Mouse (Mus musculus) lung, postnatal 4 days (tissue): ENCODE measurements at regions not wholly inside any gene's neighbourhood (a gene's known extent, or its start where the extent isn't known, plus 50 kb on each side); places are given as distances from the start of the nearest gene placed in this dataset.

ENCODE experiments used
- DNase-seq, 2 experiments: peaks; one replicate each; pipeline ENCODE4 v3.0.0; 2021

DNA sequence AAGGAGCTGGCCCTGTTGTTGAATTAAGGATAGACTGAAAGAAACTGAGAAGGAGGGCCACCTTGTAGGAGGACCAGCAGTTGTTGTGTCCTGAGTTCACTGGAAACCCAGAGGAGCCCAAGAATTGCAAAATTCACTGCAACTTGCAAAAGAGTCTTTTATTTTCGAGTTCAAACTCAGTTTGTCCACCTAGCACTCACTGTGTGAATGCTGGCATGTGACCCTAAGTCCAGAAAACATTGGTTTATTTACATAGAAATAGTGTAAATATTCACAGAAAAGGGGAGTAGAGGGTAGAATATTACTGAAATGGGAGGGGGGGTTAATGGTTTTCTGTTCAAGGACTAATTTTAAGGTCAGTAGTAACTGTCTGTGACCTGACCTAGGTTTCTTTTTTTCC, 394.7 kb downstream of the 4933405O20Rik start:
- no peak for DNase-seq

DNA sequence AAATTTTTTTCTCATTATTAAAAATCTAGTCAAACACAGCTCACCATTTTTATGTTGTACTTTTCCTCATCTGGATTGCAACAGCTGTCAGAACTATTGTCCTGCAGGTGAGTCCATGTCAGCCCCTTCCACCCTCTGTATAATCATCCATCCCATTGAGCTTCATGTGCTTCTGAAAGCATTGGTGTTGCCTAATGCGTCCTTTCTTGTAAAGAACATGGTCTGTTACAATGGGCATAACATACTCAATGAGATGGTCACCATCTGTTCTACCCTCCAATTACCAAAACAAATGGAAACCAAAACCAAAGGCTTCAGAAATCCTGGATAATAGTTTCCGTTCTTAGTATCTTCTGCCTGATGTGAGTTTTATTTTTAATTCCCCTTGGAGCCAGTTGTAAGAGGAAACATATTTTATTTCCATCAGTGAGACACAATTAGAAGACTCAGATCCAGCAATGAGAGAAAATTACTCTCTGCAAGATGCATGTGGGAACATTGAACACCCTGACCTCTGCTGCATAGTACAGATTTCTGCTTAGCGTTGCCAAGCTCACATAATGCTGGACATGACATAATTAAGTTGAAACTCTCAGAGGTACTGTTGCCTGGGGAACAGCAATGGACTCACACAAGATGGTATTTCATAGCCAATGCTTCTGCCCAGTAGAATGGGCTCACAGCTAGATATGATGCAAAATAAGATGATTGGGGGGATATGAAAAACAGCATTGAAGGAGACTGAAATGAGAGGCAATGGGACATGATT, 443.1 kb downstream of the 4933405O20Rik start:
- DNase-seq: no peak

DNA sequence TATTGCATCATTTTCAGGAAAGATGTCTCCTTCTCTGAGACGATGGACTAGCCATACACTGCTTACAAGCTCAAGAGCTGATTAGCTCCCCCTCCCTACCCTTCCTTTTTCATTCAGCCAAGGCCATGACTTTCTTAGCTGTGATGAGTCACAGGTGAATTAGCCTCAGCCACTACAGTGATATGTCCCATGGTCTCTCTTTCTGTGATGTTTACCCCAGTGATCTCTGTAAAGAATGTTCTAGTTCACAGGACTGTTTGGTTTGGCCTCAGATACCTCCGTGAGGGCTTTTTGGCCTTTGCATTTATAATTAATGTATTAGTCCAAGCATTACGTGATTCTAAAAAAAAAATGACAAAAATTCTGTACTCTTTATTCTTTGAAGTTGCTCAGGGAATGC, 452.5 kb downstream of the 4933405O20Rik start:
- DNase-seq: no peak

DNA sequence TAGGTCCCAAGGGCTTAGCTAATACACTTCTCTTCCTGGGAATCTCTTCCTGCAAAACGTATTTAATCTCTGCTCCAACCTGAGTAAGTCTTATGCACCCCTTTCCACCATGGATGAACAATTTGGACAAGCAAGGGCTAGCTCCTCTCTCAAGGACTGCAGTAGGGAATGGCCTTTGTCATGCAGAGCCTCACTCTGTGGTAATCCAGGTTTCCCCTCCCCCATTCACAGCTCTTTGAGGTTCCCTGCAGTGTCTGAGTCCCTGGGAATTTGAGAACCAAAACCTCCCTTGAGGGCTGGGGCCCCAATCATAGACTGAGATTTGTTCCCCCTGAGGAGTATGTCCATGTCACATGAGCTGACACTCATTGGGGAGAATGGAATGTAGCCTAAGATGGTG, 442.5 kb upstream of the Ano5 start:
- no peak for DNase-seq

DNA sequence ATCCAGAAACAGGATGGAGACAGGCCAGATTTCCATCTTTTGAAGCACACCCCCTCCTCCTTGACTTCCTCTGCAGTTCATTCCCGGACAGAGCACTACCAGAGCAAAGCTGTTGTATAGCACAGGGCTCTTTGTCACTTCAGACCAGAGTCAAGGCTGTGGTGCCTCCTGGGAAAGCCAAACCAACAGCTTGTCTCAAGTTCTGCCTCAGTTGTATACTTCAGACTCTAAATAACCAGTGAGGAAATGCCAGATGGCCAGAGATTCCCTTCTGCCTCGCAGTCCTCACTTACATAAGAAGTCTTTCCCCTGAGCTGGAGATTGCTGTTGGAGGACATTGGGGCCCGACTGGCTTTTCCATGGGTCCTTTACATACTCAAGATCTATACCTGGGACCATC, 417.1 kb upstream of the Ano5 start:
- DNase-seq: no peak

DNA sequence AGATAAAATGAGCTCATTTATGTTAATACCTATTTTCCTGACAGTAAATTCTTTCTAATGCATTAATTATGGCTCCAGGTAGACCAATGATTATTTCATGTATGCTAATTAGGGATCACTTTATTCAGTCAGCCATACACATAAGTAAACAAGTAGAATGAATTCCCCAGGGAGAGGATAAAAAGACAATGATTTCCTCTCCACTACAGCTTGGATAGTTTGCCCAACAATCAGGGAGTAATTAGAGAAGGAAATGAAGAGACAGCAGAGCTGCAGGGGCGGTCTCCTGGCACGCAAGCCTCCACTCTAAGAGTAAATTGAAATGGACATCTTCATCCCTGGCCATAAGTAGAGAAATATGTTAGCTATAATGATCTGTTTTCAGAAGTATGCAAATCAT, 409.7 kb upstream of the Ano5 start:
- no peak for DNase-seq

DNA sequence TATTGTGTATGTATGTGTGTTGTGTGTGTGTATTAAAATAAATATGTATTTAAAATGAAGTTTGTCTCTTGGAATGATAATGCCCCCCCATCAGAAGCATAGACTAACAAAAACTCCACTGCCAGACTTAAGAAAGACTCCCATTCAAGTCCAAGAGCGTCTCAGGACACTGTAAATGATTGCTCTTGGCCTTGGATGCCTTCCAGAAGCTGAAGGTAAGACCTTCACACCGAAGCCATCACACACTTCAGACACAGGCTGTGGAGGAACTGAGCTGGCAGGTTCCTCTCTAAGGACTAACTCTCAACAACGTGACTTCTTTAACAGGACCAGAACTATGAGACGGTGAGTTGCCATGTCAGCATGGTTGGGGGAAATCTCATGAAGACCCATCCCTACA, 370.0 kb upstream of the Ano5 start:
- DNase-seq: no peak

DNA sequence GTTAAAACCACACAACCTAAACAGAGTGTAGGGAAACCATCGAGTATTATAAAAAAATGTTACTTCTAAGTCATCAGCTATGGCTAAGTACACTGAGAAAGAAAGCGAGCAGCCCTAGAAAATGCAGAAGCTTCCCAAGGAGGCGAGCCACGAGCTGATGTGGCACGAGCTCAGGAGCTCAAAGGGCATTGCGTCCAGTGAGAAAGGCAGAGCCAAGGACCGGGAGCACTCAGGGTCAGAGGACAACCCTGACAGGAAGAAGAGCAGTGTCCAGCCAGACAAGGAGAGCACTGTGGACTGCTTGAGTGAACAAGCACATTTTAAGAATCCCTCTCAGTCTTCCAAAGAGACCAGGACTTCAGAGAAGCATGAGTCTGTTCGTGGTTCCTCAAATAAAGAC, 335.6 kb upstream of the Ano5 start:
- DNase-seq: no peak

DNA sequence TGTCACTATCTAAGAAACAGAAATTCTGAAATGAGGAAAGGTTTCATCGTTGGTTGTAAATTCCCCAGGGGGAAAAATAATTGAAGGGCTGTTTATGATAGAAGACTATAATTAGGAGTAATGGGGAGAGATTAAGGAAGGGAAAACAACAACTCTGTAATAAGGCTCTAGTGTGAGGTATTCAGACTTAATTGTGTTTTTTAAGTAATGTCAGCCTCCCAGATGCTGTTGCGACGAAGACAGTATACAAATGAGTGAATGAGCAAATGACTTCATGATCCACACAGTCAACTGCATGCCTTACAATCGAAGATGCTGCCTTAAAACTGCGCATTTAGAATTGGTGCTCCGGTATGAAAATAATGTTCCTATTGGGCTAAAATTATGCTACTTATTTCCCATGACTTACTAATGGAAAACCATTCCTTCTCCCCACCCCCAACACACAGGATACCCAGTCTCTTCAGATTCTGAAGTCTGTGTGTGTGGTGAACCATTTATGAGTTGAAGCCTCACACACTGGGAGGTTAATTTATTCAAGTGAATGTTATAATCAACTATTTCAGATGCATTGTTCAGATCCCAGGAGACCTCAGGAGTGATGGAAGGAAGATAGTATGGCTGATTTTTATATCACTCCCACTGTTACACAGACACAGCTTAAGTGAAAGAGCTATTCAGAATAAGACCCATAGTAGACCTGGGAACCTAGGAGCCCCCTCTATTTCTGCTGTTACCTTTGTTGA, 295.2 kb upstream of the Ano5 start:
- DNase-seq: no peak

DNA sequence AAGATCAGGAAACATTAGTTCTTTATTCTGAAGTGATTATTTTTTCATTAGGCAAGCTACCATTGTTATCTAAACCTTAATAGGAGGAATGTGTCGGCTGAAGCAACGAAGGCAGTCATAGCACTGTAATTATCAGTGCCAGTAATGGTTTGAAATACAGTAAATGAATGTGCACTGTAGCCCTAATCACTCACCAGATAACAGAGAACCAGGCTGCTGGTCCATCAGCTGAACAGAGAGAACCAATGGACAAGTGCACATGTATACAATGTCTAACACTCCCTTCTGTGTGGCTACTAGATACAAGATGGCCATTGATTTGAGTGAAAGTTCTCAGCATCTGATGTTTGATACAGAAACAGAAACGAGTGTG, 294.6 kb upstream of the Ano5 start:
- no peak for DNase-seq

DNA sequence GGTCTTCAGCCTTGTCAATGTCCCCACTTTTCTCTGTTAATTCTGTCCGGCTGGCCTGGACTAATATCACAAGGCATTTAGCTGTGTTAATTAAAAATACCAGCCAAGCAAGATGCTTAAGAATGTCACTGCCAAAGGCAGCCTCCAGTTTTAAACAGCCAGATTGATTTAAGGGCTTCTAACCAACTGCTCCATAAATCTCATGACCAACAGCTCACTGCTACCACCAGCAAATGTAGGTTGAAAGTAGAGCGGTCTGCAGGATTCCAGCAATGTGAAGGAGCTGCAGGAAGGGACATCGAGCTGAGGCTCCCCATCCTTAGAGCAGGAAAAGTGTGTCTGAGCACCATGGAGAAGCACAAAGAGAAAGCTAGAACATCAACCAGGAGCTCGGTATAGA, 289.5 kb upstream of the Ano5 start:
- DNase-seq: no peak

DNA sequence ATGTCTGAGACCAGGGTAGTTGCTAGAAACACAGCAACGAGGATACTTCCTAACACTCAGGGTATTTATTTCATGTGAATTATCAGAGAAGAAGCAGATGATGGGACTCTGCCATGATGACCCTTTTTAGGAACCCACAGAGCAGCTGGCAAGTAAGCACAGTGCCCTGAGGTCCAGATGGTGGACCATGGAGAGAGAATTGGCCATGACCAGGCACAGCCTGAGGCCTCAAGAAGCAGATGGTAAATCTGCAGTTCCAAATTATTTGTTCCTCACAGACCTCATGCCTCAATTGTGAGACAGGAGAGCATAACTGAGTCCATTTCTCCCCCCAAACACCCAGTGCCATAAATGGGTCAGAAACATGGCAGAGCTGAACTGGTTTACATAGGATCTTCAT, 289.0 kb upstream of the Ano5 start:
- no peak for DNase-seq

DNA sequence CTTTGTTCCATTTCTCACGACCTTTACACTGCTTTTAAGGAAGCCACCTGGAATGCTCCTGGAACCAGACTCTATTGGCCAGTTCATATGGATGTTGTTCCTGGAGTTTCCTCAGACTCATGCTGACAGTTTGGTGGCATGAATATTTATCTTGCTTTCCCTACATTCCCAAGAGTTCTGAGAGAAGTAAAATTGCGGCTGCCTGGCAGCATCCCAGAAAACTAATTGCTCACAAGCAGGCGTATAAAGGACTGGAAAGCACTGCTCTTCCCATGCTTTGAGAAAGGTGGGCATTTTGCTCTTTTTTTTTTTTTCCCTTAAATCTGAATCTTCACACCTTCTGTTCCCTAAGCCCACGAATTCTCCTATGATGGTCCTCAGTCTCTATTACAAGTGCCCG, 283.7 kb upstream of the Ano5 start:
- DNase-seq: no peak

DNA sequence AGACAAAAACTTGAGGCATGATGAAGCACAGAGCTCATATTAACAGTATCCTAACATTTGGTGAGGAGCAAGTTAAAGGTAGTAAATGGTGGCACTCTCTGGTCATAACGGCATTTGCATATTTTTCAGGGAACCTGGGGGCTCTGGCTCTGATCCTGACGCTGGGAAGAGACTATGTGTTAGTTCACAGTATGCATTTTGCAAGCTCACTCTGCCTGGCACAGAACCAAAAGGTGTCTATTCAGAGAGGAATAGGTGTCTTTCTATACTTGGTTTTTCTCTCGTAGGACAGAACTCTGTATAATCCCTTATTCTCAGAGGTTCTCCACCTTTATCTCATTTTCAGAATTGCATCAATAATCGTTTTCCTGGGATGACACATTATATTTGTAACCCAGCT, 276.2 kb upstream of the Ano5 start:
- no peak for DNase-seq

DNA sequence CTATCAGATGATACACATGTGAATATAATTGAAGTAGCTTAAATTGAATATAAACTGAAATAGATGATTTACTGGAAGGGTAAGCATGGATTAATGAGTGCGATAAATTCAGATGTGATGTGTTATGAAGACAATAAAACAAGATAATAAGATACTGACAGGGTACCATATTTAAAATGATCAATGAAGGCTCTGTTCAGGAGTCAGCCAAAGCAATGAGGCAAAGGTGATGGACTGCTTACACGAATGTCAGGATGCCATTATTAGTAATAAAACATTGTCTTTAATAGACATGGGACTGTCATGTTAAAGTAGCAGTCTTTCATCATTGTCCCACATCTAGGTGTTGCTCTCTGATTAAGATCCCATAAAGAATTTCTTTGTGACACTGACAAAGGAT, 263.1 kb upstream of the Ano5 start:
- no peak for DNase-seq

DNA sequence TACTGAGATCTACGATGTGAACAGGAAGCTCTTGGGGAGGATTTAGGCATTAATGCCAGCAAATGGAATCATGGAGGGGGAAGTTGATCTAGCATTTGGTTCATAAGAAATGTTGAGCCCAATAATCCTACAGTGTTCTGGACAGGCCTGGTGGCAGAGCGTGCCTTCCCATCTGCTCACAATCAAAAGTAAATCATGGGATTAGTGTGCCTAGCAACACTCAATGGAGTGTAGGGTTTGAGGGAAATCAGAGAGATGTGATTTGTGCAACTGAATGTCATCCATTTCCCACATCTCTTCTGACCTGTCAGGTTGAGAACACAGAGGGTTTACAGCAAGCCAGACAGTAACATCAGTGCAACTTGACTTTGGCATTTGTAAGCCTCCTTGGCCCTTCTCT, 256.4 kb upstream of the Ano5 start:
- DNase-seq: no peak

DNA sequence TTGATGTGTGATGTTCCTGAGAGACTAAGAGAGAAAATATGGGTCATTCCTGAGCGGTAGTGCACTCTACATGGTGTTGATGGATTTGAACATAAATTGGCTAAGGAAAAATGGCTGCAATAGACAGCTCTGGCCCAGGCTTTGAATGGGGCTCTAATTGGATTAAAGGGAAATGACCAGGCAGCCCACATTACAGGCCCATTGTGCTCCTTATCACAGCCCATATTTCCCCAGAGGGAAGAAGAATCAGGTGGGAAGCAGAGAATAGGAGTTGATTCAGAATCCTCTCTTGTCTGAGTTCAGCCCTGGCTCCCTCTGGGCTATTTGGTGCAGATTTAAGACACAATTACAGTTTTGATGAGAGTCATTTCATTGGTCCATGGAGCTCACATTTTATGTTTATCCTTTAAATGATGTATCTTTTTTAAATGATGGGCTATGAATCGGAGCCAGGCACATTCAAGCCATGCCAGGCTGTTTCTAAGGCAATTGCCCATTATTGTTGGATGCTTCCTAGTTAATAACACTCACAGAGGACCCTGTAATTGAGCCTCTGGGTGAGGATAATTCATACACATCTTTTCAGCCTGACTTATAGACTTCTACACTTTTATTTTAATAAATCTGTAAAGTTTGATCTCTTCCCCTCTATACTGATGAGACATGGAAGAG, 251.5 kb upstream of the Ano5 start:
- no peak for DNase-seq

DNA sequence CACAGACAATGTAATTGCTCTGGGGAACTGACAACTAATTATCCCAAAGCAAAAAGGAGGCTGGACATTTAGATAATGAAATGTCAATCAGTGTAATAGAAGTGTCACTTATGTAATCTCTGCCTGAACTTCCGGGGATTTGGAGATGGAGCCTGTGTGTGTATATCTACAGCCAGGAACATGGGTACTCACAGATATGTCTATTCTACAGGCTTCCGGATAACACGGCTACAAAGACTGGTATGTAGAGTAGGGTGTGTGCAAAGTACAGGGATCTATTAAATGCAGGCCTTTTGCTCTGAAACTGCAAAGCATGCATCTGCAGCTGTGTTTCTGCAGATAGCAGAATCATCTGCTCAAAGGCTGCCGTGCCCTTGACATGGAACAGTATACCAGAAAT, 246.7 kb upstream of the Ano5 start:
- DNase-seq: no peak

DNA sequence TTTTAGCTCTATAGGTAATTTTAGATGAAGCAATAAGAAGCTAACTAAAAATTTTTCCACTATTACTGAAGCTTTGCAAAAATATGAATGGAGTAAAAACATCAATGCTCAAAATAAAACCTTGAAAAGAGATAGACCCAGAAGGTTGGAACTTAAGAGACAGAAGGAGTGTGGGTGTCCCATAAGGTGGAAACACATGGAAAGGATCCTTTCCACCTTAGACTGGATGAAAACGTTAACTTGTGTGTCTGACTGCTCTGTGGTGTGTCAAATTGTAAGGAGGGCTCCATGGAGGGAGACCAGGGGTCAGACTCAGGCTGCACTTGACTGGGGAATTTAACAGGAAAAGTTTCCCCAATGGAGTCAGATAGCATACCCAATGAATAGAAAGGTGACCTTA, 244.9 kb upstream of the Ano5 start:
- no peak for DNase-seq

DNA sequence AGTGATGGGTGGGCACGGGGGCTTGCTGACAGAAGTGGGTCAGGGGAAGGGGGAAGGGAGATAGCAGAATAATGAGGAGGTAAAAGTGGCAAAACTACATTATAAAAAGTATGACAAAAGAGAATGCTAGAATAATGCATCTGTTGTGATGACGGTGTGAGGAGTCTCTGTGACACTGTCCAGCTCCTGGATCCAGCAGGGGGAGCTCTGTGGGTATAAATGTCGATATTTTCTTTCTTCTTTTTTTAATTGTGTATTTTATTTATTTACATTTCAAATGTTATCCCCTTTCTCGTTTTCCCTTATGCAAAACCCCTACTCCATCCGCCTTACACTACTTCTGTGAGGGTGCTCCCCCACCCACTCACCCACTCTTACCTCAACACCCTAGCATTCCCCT, 243.9 kb upstream of the Ano5 start:
- DNase-seq: no peak

DNA sequence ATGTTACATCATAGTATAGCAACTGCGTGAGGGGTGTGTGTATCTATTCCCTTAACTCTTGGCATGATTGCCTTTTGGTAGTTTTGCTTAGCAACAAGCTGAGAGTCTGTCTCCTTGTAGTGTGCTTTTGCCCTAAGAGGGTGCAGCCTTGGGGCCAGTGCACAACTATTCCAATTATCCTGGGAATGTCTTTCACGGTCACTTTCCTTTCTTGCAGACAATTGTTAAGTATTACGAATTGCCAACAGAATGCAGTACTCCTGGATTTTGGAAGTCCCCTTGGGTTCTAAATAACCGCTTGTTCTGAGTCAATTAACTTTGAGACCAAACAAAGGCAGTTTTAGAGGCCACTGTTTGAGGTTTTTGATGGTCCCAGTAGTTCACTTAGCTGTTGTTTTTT, 242.1 kb upstream of the Ano5 start:
- DNase-seq: no peak

DNA sequence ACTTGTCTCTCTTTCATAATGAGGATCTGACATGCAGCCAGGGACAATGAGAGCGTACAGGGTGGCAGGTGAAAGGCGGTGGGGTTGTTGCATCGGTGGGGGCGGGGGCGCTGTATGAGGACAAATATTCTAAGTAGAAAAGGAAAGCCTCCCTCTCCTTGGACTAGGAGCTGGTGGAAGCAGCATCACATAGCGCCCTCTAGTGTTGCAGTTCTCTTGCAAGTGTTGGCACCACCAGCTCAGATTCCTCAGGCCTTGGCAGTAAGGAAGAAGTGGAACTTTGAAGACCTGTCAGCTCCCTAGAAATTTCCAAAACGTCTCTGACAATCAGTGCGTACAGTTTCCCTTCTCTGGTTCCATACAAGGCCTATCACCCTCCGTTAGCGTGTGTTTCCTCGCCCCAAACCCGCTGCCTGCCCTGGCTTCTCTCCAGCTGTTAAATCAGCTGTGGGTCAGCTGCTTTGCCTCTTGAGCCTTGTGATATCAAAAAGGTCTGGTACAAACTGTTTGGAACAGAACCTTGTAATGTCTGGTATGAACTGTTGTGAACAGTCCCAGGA, 240.2 kb upstream of the Ano5 start:
- DNase-seq: peak; percentile 32 to 42

DNA sequence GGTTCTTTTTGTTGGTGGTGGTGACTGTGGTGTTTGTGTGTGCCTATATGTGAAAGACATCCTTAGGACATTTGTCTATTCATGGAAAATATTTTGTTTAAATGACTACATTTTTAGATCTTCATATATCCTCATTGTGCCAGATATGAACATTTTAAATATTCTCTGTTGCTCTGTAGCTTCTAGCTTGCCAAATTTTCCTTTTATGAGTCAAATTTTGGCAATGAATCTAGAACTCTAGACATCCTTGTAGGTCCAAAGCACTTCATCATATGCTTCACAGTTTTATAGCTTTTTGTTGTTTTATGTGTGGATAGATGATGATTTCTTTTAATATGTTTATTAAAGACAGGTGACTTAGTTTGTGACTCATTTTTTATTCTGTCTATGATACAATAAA, 229.4 kb upstream of the Ano5 start:
- DNase-seq: no peak

DNA sequence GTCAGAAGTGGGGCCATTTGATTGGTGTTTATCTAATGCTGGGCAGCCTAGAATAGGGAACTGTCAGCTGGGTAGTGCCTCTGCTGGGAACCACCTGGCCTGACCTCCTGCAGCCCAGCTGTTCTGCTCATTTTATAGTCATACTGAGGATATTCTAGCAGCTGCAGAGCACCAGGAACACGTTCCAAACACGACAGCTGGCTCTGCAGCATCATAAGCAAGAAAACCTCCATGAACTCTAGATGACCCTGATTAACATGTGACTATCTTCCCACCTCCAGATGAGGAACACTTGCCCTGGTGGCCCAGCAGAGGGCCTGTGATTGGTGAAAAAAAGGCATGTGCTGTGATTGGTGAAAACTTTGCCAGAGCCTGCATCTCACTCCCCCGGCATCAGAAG, 210.6 kb upstream of the Ano5 start:
- peak; percentile 54 to 87 for DNase-seq
